Mouse (Mus musculus): ENCODE measurements around the gene Cacfd1. TPM values are rescaled to one million over a fixed set of nuclear protein-coding genes. Genes with fewer than 3 reads are reported as not detected.

Gene Cacfd1
- 7.0 and 8.3 TPM in 2 replicates for polyA plus RNA-seq (2012; ENCODE audit: insufficient read depth, low replicate concordance)

DNA sequence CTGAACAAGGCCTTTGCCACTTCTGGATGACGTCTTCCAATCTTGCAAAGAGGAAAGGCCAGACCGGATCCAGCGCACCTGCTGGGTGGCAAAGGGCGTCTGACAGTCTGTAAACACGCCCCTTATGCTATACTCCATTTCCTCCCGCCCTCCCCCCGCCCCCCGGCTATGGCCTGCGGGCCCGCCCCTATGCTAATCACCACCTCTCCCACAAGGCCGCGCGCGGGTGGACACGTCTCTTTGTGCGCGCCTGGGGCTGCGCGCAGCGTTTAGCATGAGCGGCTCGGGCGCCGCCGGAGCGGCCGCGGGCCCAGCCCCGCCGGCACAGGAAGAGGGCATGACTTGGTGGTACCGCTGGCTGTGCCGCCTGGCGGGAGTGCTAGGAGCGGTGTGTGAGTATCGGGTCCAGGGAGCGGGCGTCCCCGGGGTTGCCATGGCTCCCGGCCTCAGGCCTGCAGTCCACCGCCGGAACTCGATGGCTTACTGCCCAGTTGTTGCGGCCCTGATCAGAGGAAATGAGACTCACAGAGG is at the start of gene Cacfd1:
TSS of gene Cacfd1 (plus strand) at position 213 of the 531 bp plus-strand sequence.
- Histone ChIP-seq H3K9me3 (no peaks in the 10 kb centered on the region), H3K4me1 (peaks cover 41% of the 10 kb centered on the region), H3K4me3 (replicated peaks) (peak within 1 kb of the TSS; percentile 98), H3K27me3 (replicated peaks) (peaks cover 16% of the 10 kb centered on the region), H3K36me3 (replicated peaks; ENCODE audit: low read length) (peaks cover 26% of the 10 kb centered on the region)
- TF ChIP-seq GATA1 (IDR thresholded peaks at IDR 0.05; ENCODE audit: borderline replicate concordance, low read length) (no peak), FLI1 (IDR thresholded peaks at IDR 0.05; ENCODE audit: low read length) (no peak)

DNA sequence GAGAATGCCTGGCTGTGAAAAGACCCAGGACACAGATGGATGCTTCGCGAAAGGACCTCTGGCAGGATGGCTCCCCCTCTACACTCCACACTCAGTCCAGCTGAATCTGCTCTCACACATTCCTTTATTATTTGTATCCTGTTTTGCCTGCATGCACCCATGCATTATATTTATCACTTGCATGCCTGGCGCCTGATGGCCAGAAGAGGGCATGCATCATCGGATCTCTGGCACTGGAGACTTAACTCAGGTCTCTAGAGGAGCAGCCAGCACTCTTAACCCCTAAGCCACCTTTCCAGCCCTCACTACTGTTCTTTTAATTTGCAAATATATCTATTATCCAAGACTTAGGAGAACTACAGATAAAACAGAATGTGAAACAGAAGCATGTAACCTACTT is 49.0 kb upstream of the Cacfd1 start:
- TF ChIP-seq FLI1 (IDR thresholded peaks at IDR 0.05; ENCODE audit: low read length) (no peak), GATA1 (IDR thresholded peaks at IDR 0.05; ENCODE audit: borderline replicate concordance, low read length) (no peak)
- Histone ChIP-seq H3K9me3 (no peaks in the 10 kb centered on the region), H3K4me1 (peaks cover 44% of the 10 kb centered on the region), H3K4me3 (replicated peaks) (no peak overlapping the region), H3K36me3 (replicated peaks; ENCODE audit: low read length) (peaks cover 62% of the 10 kb centered on the region), H3K27me3 (replicated peaks) (no peaks in the 10 kb centered on the region)

DNA sequence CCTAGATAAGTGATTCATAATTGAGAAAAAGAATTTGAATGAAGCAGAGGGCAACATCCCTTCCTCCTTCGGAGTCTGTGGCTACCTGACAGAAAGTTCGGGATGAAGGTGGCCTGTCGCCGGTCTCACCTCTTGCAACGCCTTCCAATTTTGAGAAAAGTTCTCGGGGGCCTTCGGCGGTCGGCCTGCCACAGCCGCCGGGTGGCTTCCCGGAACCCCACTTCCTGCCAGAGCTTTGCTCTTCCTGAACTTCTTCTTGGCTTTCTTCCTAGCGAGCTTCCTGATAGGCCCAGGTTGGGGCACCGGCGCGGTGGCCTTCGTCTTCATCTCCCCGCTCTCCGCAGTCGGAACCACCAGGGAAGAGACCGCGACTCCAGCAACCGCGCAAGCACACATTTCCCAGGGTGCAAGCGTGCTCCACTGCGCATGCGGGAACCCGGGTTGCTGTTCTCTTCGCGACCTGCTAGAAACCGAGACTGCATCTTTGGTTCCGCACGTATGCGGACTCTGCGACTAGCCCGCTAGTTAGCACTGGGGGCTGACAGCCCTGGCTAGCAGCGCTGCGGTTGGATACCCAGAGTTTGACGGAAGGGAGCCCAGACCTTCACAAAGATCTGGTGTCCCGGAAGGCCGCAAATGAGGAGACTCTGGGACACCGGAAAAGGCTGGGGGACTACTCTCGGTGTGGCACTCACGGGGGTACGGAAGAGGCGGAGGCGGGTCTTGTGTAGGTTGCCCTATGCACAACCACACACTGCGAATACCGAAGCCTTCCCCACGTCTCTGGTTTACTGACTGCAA is 45.6 kb upstream of the Cacfd1 start, which contains the start of gene Rexo4:
TSS of gene Rexo4 (minus strand) at position 464 of the 801 bp plus-strand sequence.
- H3K4me1 ChIP-seq, result peaks cover 44% of the 10 kb centered on the region
- H3K9me3 ChIP-seq, result peaks cover 8% of the 10 kb centered on the region; the same call in 1 of the 2 replicates
- H3K36me3 ChIP-seq (replicated peaks; ENCODE audit: low read length), result peaks cover 30% of the 10 kb centered on the region
- H3K4me3 ChIP-seq (replicated peaks), result peak within 1 kb of the TSS; percentile 96
- no peak for TF ChIP-seq GATA1 (IDR thresholded peaks at IDR 0.05; ENCODE audit: borderline replicate concordance, low read length)
- TF ChIP-seq FLI1 (IDR thresholded peaks at IDR 0.05; ENCODE audit: low read length), result no peak
- no peaks in the 10 kb centered on the region for H3K27me3 ChIP-seq (replicated peaks)

DNA sequence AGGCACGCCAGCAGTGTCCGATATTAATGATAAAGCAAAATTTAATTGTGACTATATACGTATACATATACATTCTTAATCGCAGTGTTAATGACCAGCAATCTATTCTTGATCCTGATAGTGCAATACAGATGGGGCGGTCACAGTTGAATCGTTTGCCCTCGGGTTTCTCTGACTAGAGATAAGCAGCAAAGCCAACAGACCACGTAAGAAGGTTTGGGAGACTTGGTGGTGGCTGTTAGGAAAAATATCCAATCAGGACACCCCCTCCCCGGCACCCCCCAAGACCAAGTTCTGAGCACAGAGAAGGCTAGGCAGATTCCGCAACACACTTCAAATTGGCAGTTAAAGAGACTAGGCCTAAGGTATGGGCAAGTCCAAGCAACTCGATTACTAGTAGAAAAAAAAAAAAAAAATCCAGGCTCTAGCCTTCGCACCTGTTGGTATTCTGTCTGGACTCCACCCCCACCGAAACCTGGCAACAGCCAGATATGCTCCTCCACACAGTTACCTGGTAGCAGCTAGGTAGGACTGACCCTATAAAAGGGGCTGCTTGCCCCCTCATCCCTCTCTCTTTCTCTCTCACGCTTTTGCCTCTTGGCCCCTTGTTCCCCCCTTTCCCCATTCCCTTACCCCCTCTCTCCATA is 44.9 kb upstream of the Cacfd1 start:
- Histone ChIP-seq H3K4me3 (replicated peaks) (peak overlapping the region; percentile 96), H3K4me1 (peaks cover 41% of the 10 kb centered on the region), H3K9me3 (peaks cover 8% of the 10 kb centered on the region; the same call in 1 of the 2 replicates), H3K36me3 (replicated peaks; ENCODE audit: low read length) (peaks cover 26% of the 10 kb centered on the region), H3K27me3 (replicated peaks) (no peaks in the 10 kb centered on the region)
- TF ChIP-seq GATA1 (IDR thresholded peaks at IDR 0.05; ENCODE audit: borderline replicate concordance, low read length) (no peak), FLI1 (IDR thresholded peaks at IDR 0.05; ENCODE audit: low read length) (no peak)

DNA sequence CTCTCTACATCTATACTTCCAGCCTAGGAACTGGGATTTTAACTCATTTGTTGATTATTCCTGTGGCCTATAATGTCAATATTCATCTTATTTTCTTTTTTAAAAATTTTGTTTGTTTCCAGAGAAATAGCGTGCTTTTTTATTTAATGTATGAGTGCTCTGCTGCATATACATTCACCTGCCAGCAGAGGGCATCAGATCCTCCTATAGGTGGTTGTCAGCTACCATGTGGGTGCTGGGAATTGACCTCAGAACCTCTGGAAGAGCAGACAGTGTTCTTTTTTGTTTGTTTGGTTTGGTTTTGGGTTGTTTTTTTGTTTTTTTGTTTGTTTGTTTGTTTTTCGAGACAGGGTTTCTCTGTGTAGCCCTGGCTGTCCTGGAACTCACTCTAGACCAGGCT is 42.5 kb upstream of the Cacfd1 start:
- Histone ChIP-seq H3K36me3 (replicated peaks; ENCODE audit: low read length) (peaks cover 3% of the 10 kb centered on the region), H3K4me3 (replicated peaks) (no peak overlapping the region), H3K27me3 (replicated peaks) (peaks cover 10% of the 10 kb centered on the region), H3K9me3 (peaks cover 8% of the 10 kb centered on the region; the same call in 1 of the 2 replicates), H3K4me1 (peaks cover 19% of the 10 kb centered on the region)
- TF ChIP-seq FLI1 (IDR thresholded peaks at IDR 0.05; ENCODE audit: low read length), result no peak
- TF ChIP-seq GATA1 (IDR thresholded peaks at IDR 0.05; ENCODE audit: borderline replicate concordance, low read length), result no peak

DNA sequence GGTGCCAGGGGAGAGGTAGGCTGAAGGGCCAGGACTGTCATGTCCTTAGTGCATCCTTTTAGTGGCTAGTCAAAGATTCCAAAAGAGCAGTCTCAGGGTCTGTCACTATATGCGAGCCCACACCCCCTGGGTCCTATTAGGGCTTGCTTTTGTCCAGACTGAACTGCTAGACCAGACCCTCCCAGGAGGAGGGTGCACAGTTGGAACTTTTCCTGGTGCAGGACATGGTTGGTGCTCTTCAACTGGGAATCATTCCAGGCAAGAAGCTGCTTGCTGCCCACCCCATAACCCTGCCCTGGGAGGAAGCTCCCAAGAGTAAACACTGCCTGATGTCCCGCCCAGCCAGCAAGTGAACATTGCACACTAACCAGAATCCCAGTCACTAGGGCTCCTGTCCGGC is 36.6 kb upstream of the Cacfd1 start, which contains the start of gene Adamts13:
TSS of gene Adamts13 (plus strand) at position 301 of the 400 bp plus-strand sequence.
- TF ChIP-seq FLI1 (IDR thresholded peaks at IDR 0.05; ENCODE audit: low read length), result no peak
- Histone ChIP-seq H3K4me3 (replicated peaks) (no peak within 1 kb of the TSS), H3K36me3 (replicated peaks; ENCODE audit: low read length) (no peaks in the 10 kb centered on the region), H3K4me1 (peaks cover 21% of the 10 kb centered on the region), H3K27me3 (replicated peaks) (peaks cover 39% of the 10 kb centered on the region), H3K9me3 (peaks cover 2% of the 10 kb centered on the region; the same call in 1 of the 2 replicates)

GRCm38 (mm10) chr2:26973960-26974359 is 35.8 kb upstream of the Cacfd1 start:
- H3K4me3 ChIP-seq (replicated peaks), result no peak overlapping the region
- TF ChIP-seq FLI1 (IDR thresholded peaks at IDR 0.05; ENCODE audit: low read length) (0 out of 2 replicates have a peak, but pooled peaks have one; percentile 7), GATA1 (IDR thresholded peaks at IDR 0.05; ENCODE audit: borderline replicate concordance, low read length) (no peak)
- peaks cover 43% of the 10 kb centered on the region for H3K27me3 ChIP-seq (replicated peaks)
- no peaks in the 10 kb centered on the region for H3K36me3 ChIP-seq (replicated peaks; ENCODE audit: low read length)
- no peaks in the 10 kb centered on the region for H3K9me3 ChIP-seq
- peaks cover 21% of the 10 kb centered on the region for H3K4me1 ChIP-seq

GRCm38 (mm10) chr2:26980361-26980760 is 29.4 kb upstream of the Cacfd1 start:
- TF ChIP-seq GATA1 (IDR thresholded peaks at IDR 0.05; ENCODE audit: borderline replicate concordance, low read length) (no peak), FLI1 (IDR thresholded peaks at IDR 0.05; ENCODE audit: low read length) (no peak)
- H3K36me3 ChIP-seq (replicated peaks; ENCODE audit: low read length), result no peaks in the 10 kb centered on the region
- H3K27me3 ChIP-seq (replicated peaks), result peaks cover 53% of the 10 kb centered on the region
- no peak overlapping the region for H3K4me3 ChIP-seq (replicated peaks)
- peaks cover 3% of the 10 kb centered on the region for H3K4me1 ChIP-seq
- H3K9me3 ChIP-seq, result no peaks in the 10 kb centered on the region

DNA sequence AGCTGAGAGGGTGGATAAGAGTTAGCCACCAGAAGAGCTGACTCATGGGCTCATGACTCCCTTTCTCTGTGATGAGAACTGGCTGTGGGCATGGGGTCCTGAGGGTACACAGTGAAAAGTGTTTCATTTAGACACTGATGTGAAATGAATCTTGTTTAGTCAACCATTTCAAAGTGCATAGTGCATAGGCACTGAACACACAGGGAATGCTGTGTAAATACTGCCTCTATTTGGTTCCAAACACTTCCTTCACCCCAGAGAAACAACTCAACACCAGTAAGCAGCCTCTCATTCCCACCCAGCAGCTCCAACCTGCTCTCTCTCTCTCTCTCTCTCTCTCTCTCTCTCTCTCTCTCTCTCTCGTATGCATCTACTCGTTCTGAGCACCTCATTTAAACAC is 25.5 kb upstream of the Cacfd1 start:
- no peak overlapping the region for H3K4me3 ChIP-seq (replicated peaks)
- no peak for TF ChIP-seq FLI1 (IDR thresholded peaks at IDR 0.05; ENCODE audit: low read length)
- TF ChIP-seq GATA1 (IDR thresholded peaks at IDR 0.05; ENCODE audit: borderline replicate concordance, low read length), result no peak
- no peaks in the 10 kb centered on the region for H3K9me3 ChIP-seq
- no peaks in the 10 kb centered on the region for H3K36me3 ChIP-seq (replicated peaks; ENCODE audit: low read length)
- H3K27me3 ChIP-seq (replicated peaks), result peaks cover 70% of the 10 kb centered on the region
- peaks cover 3% of the 10 kb centered on the region for H3K4me1 ChIP-seq

Measured in megakaryocyte, embryonic 14.5 days (primary cell).